Mouse (Mus musculus) MEL (cell line): Measurements from ENCODE around the gene Zfp462. TPM values are rescaled to one million over a fixed set of nuclear protein-coding genes. Genes with fewer than 3 reads are reported as not detected.

Source experiments
- DNase-seq: peaks from one replicate; pipeline ENCODE4 v3.0.0; 2011; ENCODE audit warnings: low read depth, low spot score
- H3K27ac ChIP-seq: 2 replicates; pipeline ENCODE4 v1.5.1; 2012; ENCODE audit warnings: low read depth, mild to moderate bottlenecking, control low read depth, low read length, moderate library complexity; ENCODE audit not compliant: control insufficient read depth
- H3K27me3 ChIP-seq, 2 experiments: fragments of 150-350 bp in 1 of 2; sonication (generic) in 1 of 2; 2 replicates each; pipeline ENCODE4 v1.6.1; 2012; ENCODE audit warnings: low read length in 2 of 2, mild to moderate bottlenecking in 2 of 2, improper control_type of control experiment in 1 of 2, moderate library complexity in 1 of 2; ENCODE audit not compliant: insufficient read depth in 2 of 2, control insufficient read depth in 1 of 2
- H3K36me3 ChIP-seq, 2 experiments: 2 replicates each; pipeline ENCODE4 v1.6.1; 2012 to 2014; ENCODE audit warnings: low read length in 2 of 2, improper control_type of control experiment in 1 of 2, inconsistent platforms in 1 of 2, mild to moderate bottlenecking in 1 of 2; ENCODE audit not compliant: insufficient read depth in 2 of 2, control insufficient read depth in 1 of 2
- H3K4me1 ChIP-seq, 2 experiments: fragments of 150-350 bp in 1 of 2; sonication (generic) in 1 of 2; 2 replicates each; pipeline ENCODE4 v1.6.1; 2012; ENCODE audit warnings: low read length in 2 of 2, improper control_type of control experiment in 1 of 2, mild to moderate bottlenecking in 1 of 2; ENCODE audit not compliant: insufficient read depth in 2 of 2, control insufficient read depth in 1 of 2
- H3K4me3 ChIP-seq, 2 experiments: fragments of 150-350 bp in 1 of 2; sonication (generic) in 1 of 2; 2 replicates each; pipeline ENCODE4 v1.5.1; 2012; ENCODE audit warnings: low read depth in 2 of 2, low read length in 2 of 2, mild to moderate bottlenecking in 2 of 2, moderate library complexity in 2 of 2, control low read depth in 1 of 2, improper control_type of control experiment in 1 of 2; ENCODE audit not compliant: control insufficient read depth in 1 of 2, insufficient read depth in 1 of 2
- H3K79me2 ChIP-seq: 2 replicates; pipeline ENCODE4 v1.6.1; 2012; ENCODE audit warnings: mild to moderate bottlenecking, low read length, moderate library complexity; ENCODE audit not compliant: control insufficient read depth, poor library complexity, insufficient read depth
- H3K9ac ChIP-seq: 2 replicates; pipeline ENCODE4 v1.6.1; 2012; ENCODE audit warnings: low read depth, mild to moderate bottlenecking, control low read depth, low read length, moderate library complexity; ENCODE audit not compliant: control insufficient read depth, poor library complexity, severe bottlenecking
- H3K9me3 ChIP-seq: fragments of 150-350 bp; sonication (generic); replicated peaks from 2 replicates; pipeline ENCODE4 v1.6.1; 2012; ENCODE audit warnings: mild to moderate bottlenecking, low read length, improper control_type of control experiment, moderate library complexity; ENCODE audit not compliant: insufficient read depth
- BHLHE40 ChIP-seq: IDR thresholded peaks from 2 replicates; pipeline ENCODE4 v1.6.1; 2012; ENCODE audit warnings: low read depth, mild to moderate bottlenecking, inconsistent platforms, low read length, improper control_type of control experiment, borderline replicate concordance
- CHD2 ChIP-seq: IDR thresholded peaks from 2 replicates; pipeline ENCODE4 v1.6.1; 2011; ENCODE audit warnings: low read length, improper control_type of control experiment
- ELF1 ChIP-seq: IDR thresholded peaks from 2 replicates; pipeline ENCODE4 v1.6.1; 2014; ENCODE audit warnings: low read depth, mild to moderate bottlenecking, inconsistent platforms, low read length, improper control_type of control experiment, moderate library complexity
- EP300 ChIP-seq, 2 experiments: IDR thresholded peaks; 2 replicates each; pipeline ENCODE4 v1.6.1; 2011; ENCODE audit warnings: improper control_type of control experiment in 2 of 2, low read length in 2 of 2, low read depth in 1 of 2, mild to moderate bottlenecking in 1 of 2
- GABPA ChIP-seq: IDR thresholded peaks from 2 replicates; pipeline ENCODE4 v1.6.1; 2012; ENCODE audit warnings: low read depth, mild to moderate bottlenecking, inconsistent platforms, low read length, improper control_type of control experiment, moderate library complexity
- GATA1 ChIP-seq: IDR thresholded peaks from 2 replicates; pipeline ENCODE4 v1.6.1; 2011; ENCODE audit warnings: low read depth, low read length, improper control_type of control experiment
- HCFC1 ChIP-seq: IDR thresholded peaks from 2 replicates; pipeline ENCODE4 v1.6.1; 2012; ENCODE audit warnings: low read depth, mild to moderate bottlenecking, inconsistent platforms, low read length, improper control_type of control experiment, moderate library complexity
- JUND ChIP-seq: IDR thresholded peaks from 2 replicates; pipeline ENCODE4 v1.6.1; 2011; ENCODE audit warnings: low read depth, mild to moderate bottlenecking, improper control_type of control experiment, low read length
- MAX ChIP-seq: IDR thresholded peaks from 2 replicates; pipeline ENCODE4 v1.6.1; 2011; ENCODE audit warnings: low read length, improper control_type of control experiment
- MAZ ChIP-seq: IDR thresholded peaks from 2 replicates; pipeline ENCODE4 v1.6.1; 2012; ENCODE audit warnings: low read depth, mild to moderate bottlenecking, inconsistent platforms, low read length, improper control_type of control experiment
- MYC ChIP-seq: IDR thresholded peaks from 2 replicates; pipeline ENCODE4 v1.6.1; 2011; ENCODE audit warnings: low read depth, mild to moderate bottlenecking, low read length, improper control_type of control experiment, moderate library complexity
- NELFE ChIP-seq: IDR thresholded peaks from 2 replicates; pipeline ENCODE4 v1.6.1; 2011; ENCODE audit warnings: low read depth, low read length, improper control_type of control experiment
- POLR2AphosphoS5 ChIP-seq: IDR thresholded peaks from 2 replicates; pipeline ENCODE4 v1.6.1; 2012; ENCODE audit warnings: low read depth, borderline replicate concordance, mild to moderate bottlenecking, inconsistent platforms, low read length, moderate library complexity, mixed read lengths
- RCOR1 ChIP-seq: IDR thresholded peaks from 2 replicates; pipeline ENCODE4 v1.6.1; 2012; ENCODE audit warnings: low read depth, mild to moderate bottlenecking, inconsistent platforms, low read length, improper control_type of control experiment
- SIN3A ChIP-seq: IDR thresholded peaks from 2 replicates; pipeline ENCODE4 v1.6.1; 2012; ENCODE audit warnings: low read length, improper control_type of control experiment, inconsistent platforms
- SMC3 ChIP-seq: IDR thresholded peaks from 2 replicates; pipeline ENCODE4 v1.6.1; 2011; ENCODE audit warnings: low read depth, low read length, improper control_type of control experiment
- TAL1 ChIP-seq: IDR thresholded peaks from 2 replicates; pipeline ENCODE4 v1.6.1; 2012; ENCODE audit warnings: mild to moderate bottlenecking, inconsistent platforms, low read length, moderate library complexity, mixed read lengths
- TBP ChIP-seq: IDR thresholded peaks from 2 replicates; pipeline ENCODE4 v1.8.0; 2011; ENCODE audit warnings: low read depth, low read length, improper control_type of control experiment
- TCF12 ChIP-seq: IDR thresholded peaks from 2 replicates; pipeline ENCODE4 v1.6.1; 2014; ENCODE audit warnings: low read depth, mild to moderate bottlenecking, inconsistent platforms, low read length, improper control_type of control experiment, moderate library complexity
- UBTF ChIP-seq: IDR thresholded peaks from 2 replicates; pipeline ENCODE4 v1.6.1; 2012; ENCODE audit warnings: low read depth, mild to moderate bottlenecking, inconsistent platforms, low read length, improper control_type of control experiment, moderate library complexity, borderline replicate concordance; ENCODE audit not compliant: insufficient read depth
- ZKSCAN1 ChIP-seq: IDR thresholded peaks from 2 replicates; pipeline ENCODE4 v1.6.1; 2012; ENCODE audit warnings: low read depth, mild to moderate bottlenecking, inconsistent platforms, low read length, improper control_type of control experiment, moderate library complexity
- ZMIZ1 ChIP-seq: IDR thresholded peaks from 2 replicates; pipeline ENCODE4 v1.6.1; 2012; ENCODE audit warnings: low read depth, mild to moderate bottlenecking, inconsistent platforms, low read length, improper control_type of control experiment, moderate library complexity
- ZNF384 ChIP-seq: IDR thresholded peaks from 2 replicates; pipeline ENCODE4 v1.6.1; 2012; ENCODE audit warnings: low read depth, mild to moderate bottlenecking, inconsistent platforms, low read length, improper control_type of control experiment
- polyA plus RNA-seq, 2 experiments: library from polyadenylated mRNA; stranded (reverse) in 1 of 2; unstranded in 1 of 2; fragments of >175 nt in 1 of 2; fragments of >200 nt in 1 of 2; gene quantifications; 2 replicates each; pipeline versions ENCODE4 v1.2.1 to v1.2.4; 2012; ENCODE audit warnings: low replicate concordance in 2 of 2, low read depth in 1 of 2; ENCODE audit not compliant: insufficient read length in 2 of 2, insufficient read depth in 1 of 2, missing spikeins in 1 of 2
- total RNA-seq: library from RNA; depleted of rRNA; stranded (reverse); fragments of 300-350 nt; gene quantifications from 2 replicates; pipeline ENCODE4 v1.2.3, GENCODE M21; 2012

Gene Zfp462
- total and polyA plus RNA-seq, 3 experiments, result not detected

DNA sequence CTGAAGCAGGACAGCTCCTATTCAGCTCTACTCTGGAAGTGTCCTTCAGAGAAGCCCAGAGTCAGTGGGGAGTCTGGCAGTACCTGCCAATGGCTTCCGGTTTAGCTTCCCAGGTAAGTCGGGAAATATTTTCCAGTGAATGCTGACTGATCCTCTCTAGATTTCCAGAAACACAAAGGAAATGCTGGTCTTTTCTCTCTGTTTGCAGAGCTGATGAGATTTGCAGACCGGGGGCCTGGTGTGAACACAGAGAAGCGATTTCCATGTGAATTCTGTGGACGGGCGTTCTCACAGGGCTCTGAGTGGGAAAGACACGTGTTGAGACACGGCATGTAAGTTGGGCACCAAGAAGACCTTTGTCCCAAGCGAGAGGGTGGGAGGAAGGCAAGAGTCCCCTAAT, 134.2 kb downstream of the Zfp462 start:
- H3K36me3 ChIP-seq, result no peaks in the 10 kb centered on the region
- H3K27ac ChIP-seq, result no peak overlapping the region
- no peak for DNase-seq
- TF ChIP-seq TBP (no peak), ZKSCAN1 (no peak), RCOR1 (no peak), MAZ (no peak), TAL1 (no peak), POLR2AphosphoS5 (no peak), JUND (no peak), EP300 (IDR thresholded peaks at IDR 0.05; ENCODE audit: low read depth in 1 of 2, low read length in 2 of 2) (no peak), ELF1 (no peak), MAX (no peak), HCFC1 (no peak), ZNF384 (no peak)
- no peak overlapping the region for H3K4me3 ChIP-seq
- H3K27me3 ChIP-seq, result no peaks in the 10 kb centered on the region
- no peaks in the 10 kb centered on the region for H3K9me3 ChIP-seq
- no peaks in the 10 kb centered on the region for H3K4me1 ChIP-seq
- H3K9ac ChIP-seq, result no peak overlapping the region
- no peaks in the 10 kb centered on the region for H3K79me2 ChIP-seq

DNA sequence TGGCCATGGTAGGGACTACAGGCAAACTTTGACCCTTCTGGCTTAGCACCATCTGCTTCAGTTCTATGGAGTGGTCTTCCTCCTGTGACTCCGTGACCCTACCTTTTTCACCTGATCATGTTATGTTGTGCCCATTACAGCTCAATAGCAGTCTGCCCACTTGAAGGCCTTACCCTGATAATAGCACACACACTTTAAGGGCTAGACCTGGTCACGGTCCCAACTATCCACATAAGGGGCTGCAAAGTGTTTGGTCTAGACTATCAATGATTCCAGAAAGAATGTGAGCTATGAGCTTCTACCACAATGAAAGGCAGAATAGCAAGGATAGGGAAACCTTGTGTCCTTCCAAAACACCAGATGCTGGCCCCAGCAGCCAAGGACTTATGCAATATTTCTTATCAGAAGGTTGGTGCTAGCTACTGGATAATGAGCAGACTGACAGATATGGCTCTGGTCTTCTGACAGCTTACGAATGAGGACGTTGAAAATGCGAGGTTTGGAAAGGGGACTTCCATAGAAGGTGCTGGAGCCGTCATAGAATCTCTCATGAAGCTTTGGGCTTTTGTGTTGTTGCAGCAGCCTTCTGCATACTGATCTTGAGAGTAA, 139.3 kb downstream of the Zfp462 start:
- Histone ChIP-seq H3K36me3 (no peaks in the 10 kb centered on the region), H3K4me1 (no peaks in the 10 kb centered on the region), H3K9ac (no peak overlapping the region), H3K27ac (no peak overlapping the region), H3K27me3 (no peaks in the 10 kb centered on the region), H3K79me2 (no peaks in the 10 kb centered on the region), H3K9me3 (no peaks in the 10 kb centered on the region), H3K4me3 (no peak overlapping the region)
- TF ChIP-seq CHD2 (no peak), RCOR1 (no peak)
- no peak for DNase-seq

DNA sequence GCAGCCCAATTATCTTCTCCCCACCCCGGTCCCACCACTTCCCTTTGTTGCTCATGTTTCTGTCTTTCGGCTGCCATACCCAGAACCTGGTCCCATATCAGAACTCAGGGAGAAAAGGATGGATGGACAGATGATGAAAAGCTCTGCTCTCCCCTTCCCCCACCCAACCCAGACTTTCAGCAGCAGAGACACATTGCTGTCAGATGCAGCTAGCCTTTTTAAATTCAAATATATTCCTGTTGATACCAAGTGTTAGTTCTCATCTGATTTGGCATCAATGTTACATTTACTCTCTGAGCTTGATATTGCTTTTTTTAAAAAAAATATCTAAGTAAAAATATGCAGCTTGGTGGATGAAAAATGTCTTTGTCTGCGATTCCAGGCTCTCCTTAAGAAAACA, 143.3 kb downstream of the Zfp462 start:
- no peak for DNase-seq
- Histone ChIP-seq H3K79me2 (no peaks in the 10 kb centered on the region), H3K4me1 (no peaks in the 10 kb centered on the region), H3K27me3 (no peaks in the 10 kb centered on the region), H3K27ac (no peak overlapping the region), H3K36me3 (no peaks in the 10 kb centered on the region), H3K4me3 (no peak overlapping the region), H3K9ac (no peak overlapping the region), H3K9me3 (no peaks in the 10 kb centered on the region)
- TF ChIP-seq NELFE, result no peak
- TF ChIP-seq RCOR1, result no peak
- no peak for TF ChIP-seq TCF12
- no peak for TF ChIP-seq UBTF
- TF ChIP-seq GABPA, result no peak
- no peak for TF ChIP-seq ZMIZ1
- TF ChIP-seq EP300 (IDR thresholded peaks at IDR 0.05; ENCODE audit: low read depth in 1 of 2, low read length in 2 of 2), result no peak
- TF ChIP-seq BHLHE40, result no peak
- no peak for TF ChIP-seq ELF1
- TF ChIP-seq MYC, result no peak
- no peak for TF ChIP-seq SIN3A
- TF ChIP-seq GATA1, result no peak
- TF ChIP-seq JUND, result no peak
- no peak for TF ChIP-seq SMC3
